Mouse (Mus musculus) liver, postnatal 0 days (tissue): ENCODE data around the gene Clpx.

Experiments used
- CTCF ChIP-seq: sonication (generic); IDR thresholded peaks from 2 replicates; pipeline ENCODE4 v1.5.1; 2016; ENCODE audit warnings: antibody characterized with exemption, low read depth
- EP300 ChIP-seq: IDR thresholded peaks from 2 replicates; pipeline ENCODE4 v1.6.1; 2016; ENCODE audit warnings: antibody characterized with exemption, low read depth, mild to moderate bottlenecking

- no peak for TF ChIP-seq EP300
- TF ChIP-seq CTCF: no peak
Measured at GRCm38 (mm10) chr9:65297056-65297455, 3.0 kb downstream of the Clpx start.
